Mouse (Mus musculus): ENCODE data around the gene Usp12. TPM values are rescaled to one million over a fixed set of nuclear protein-coding genes. Genes with fewer than 3 reads are reported as not detected.

Usp12 gene
- total and polyA plus RNA-seq, 3 experiments = 24.5 TPM; not detected in 1

GRCm38 (mm10) chr5:146686954-146687353 is 107.9 kb downstream of the Usp12 start:
- Histone ChIP-seq H3K27ac (ENCODE audit: control insufficient read depth, low read depth, low read length) (no peak overlapping the region), H3K27me3 (ENCODE audit: control insufficient read depth in 1 of 2, insufficient read depth in 2 of 2, low read length in 2 of 2) (0 out of 4 replicates have a peak, but pooled peaks cover 0 to 1% of the 10 kb centered on the region in 2 experiments), H3K4me1 (ENCODE audit: control insufficient read depth in 1 of 2, insufficient read depth in 2 of 2, low read length in 2 of 2) (peaks cover 0 to 12% of the 10 kb centered on the region in 2 experiments; a peak in 1 of 4 replicates), H3K4me3 (ENCODE audit: control insufficient read depth in 1 of 2, insufficient read depth in 1 of 2, low read depth in 2 of 2, low read length in 2 of 2) (no peak overlapping the region), H3K79me2 (ENCODE audit: control insufficient read depth, insufficient read depth, low read length, poor library complexity) (no peaks in the 10 kb centered on the region), H3K36me3 (ENCODE audit: control insufficient read depth in 1 of 2, insufficient read depth in 2 of 2, low read length in 2 of 2) (no peaks in the 10 kb centered on the region; a peak in 1 of 4 replicates), H3K9ac (ENCODE audit: control insufficient read depth, low read depth, low read length, poor library complexity, severe bottlenecking) (no peak overlapping the region), H3K9me3 (replicated peaks; ENCODE audit: insufficient read depth, low read length) (no peaks in the 10 kb centered on the region)
- no peak for TF ChIP-seq ZC3H11A (IDR thresholded peaks at IDR 0.05; ENCODE audit: low read depth, low read length)
- TF ChIP-seq POLR2AphosphoS2 (IDR thresholded peaks at IDR 0.05; ENCODE audit: low read length) = no peak
- no peak for TF ChIP-seq RCOR1 (IDR thresholded peaks at IDR 0.05; ENCODE audit: low read depth, low read length)
- no peak for TF ChIP-seq MYB (IDR thresholded peaks at IDR 0.05; ENCODE audit: low read depth, low read length)
- no peak for TF ChIP-seq MAX (IDR thresholded peaks at IDR 0.05; ENCODE audit: low read length)
- no peak for TF ChIP-seq USF2 (IDR thresholded peaks at IDR 0.05; ENCODE audit: borderline replicate concordance in 1 of 2, insufficient read depth in 1 of 2, low read depth in 1 of 2, low read length in 2 of 2)
- no peak for TF ChIP-seq USF1 (IDR thresholded peaks at IDR 0.05; ENCODE audit: low read depth, low read length)
- TF ChIP-seq SMC3 (IDR thresholded peaks at IDR 0.05; ENCODE audit: low read depth, low read length) = no peak
- no peak for DNase-seq (ENCODE audit: low read depth, low spot score)

Other genes starting within 250 kb of the Usp12 start
- not detected in 2 replicates for gene Gm3415, start 238.9 kb downstream of the Usp12 start, total RNA-seq (2012; rRNA removed)
- gene Gm3415, start 238.9 kb downstream of the Usp12 start, polyA plus RNA-seq (2012; ENCODE audit: insufficient read depth in 1 of 2, insufficient read length in 2 of 2, low read depth in 1 of 2, low replicate concordance in 2 of 2, missing spikeins in 1 of 2) = not detected
- gene Gpr12, start 209.8 kb downstream of the Usp12 start, total RNA-seq (2012; rRNA removed) = not detected in 2 replicates
- gene Gpr12, start 209.8 kb downstream of the Usp12 start, polyA plus RNA-seq (2012; ENCODE audit: insufficient read depth in 1 of 2, insufficient read length in 2 of 2, low read depth in 1 of 2, low replicate concordance in 2 of 2, missing spikeins in 1 of 2) = not detected
- gene Rpl21, start 37.9 kb upstream of the Usp12 start, total RNA-seq (2012; rRNA removed) = 468 and 508 TPM in 2 replicates
- 10 to 100 TPM in 1 of 2 experiments, not detected in 1; 70.7 TPM for gene Rpl21, start 37.9 kb upstream of the Usp12 start, polyA plus RNA-seq (2012; ENCODE audit: insufficient read depth in 1 of 2, insufficient read length in 2 of 2, low read depth in 1 of 2, low replicate concordance in 2 of 2, missing spikeins in 1 of 2)
- 1.1 and 1.7 TPM in 2 replicates for gene Rasl11a, start 50.1 kb upstream of the Usp12 start, total RNA-seq (2012; rRNA removed)
- 1 to 10 TPM in 1 of 2 experiments, not detected in 1; 2.3 TPM for gene Rasl11a, start 50.1 kb upstream of the Usp12 start, polyA plus RNA-seq (2012; ENCODE audit: insufficient read depth in 1 of 2, insufficient read length in 2 of 2, low read depth in 1 of 2, low replicate concordance in 2 of 2, missing spikeins in 1 of 2)
- gene Gtf3a, start 153.7 kb upstream of the Usp12 start, total RNA-seq (2012; rRNA removed) = 173 and 177 TPM in 2 replicates
- 100 to 1,000 TPM in 1 of 2 experiments, not detected in 1; 204 TPM for gene Gtf3a, start 153.7 kb upstream of the Usp12 start, polyA plus RNA-seq (2012; ENCODE audit: insufficient read depth in 1 of 2, insufficient read length in 2 of 2, low read depth in 1 of 2, low replicate concordance in 2 of 2, missing spikeins in 1 of 2)
- 22.3 and 22.7 TPM in 2 replicates for gene Mtif3, start 168.8 kb upstream of the Usp12 start, total RNA-seq (2012; rRNA removed)
- gene Mtif3, start 168.8 kb upstream of the Usp12 start, polyA plus RNA-seq (2012; ENCODE audit: insufficient read depth in 1 of 2, insufficient read length in 2 of 2, low read depth in 1 of 2, low replicate concordance in 2 of 2, missing spikeins in 1 of 2) = 10 to 100 TPM in 1 of 2 experiments, not detected in 1; 38.2 TPM